10 mouse cellular contexts compared by ENCODE assay signal in genomic region chr7:75134710-75135617, GRCm38 (mm10).
DNase-seq lines count a peak whose midpoint lies in the region; ATAC-seq lines count a peak whose summit lies in the region.
"Had no signal": no experiment of that assay in that cellular context is flagged by ENCODE, and none has a peak within 500 bp of the region (broad histone marks: within the 10 kb centered on the region; RNA-seq: fewer than 3 reads in every experiment).

No protein-coding gene starts in this region.

- 26% methylated on average over 15 of the region's 15 CpGs for WGBS in heart, embryonic 11.5 days (ENCODE audit: insufficient replicate concordance)

- 0 out of 2 replicates have a peak, but pooled peaks cover 4% of the 10 kb centered on the region for H3K4me1 ChIP-seq in heart, embryonic 11.5 days (ENCODE audit: control insufficient read depth, insufficient read depth, low read length)
- H3K4me1 ChIP-seq: stomach, embryonic 15.5 days had no signal

- H3K9ac ChIP-seq in heart, embryonic 11.5 days (ENCODE audit: low read depth, low read length): no peak overlapping the region
- H3K9ac ChIP-seq: stomach, embryonic 15.5 days had no signal

- H3K36me3 ChIP-seq in heart, embryonic 11.5 days (ENCODE audit: control insufficient read depth, insufficient read depth, low read length): no peaks in the 10 kb centered on the region
- H3K36me3 ChIP-seq in splenic B cell, adult 2 months (ENCODE audit: control insufficient read depth, insufficient read depth, low read length, poor library complexity, severe bottlenecking): no peaks in the 10 kb centered on the region
- H3K36me3 ChIP-seq: G1E; stomach, embryonic 15.5 days had no signal

- H3K4me2 ChIP-seq in heart, embryonic 11.5 days: no peak overlapping the region
- H3K4me2 ChIP-seq: stomach, embryonic 15.5 days had no signal

- H3K4me3 ChIP-seq in heart, embryonic 11.5 days (ENCODE audit: low read depth, low read length): no peak overlapping the region
- H3K4me3 ChIP-seq: stomach, embryonic 15.5 days had no signal

- H3K9me3 ChIP-seq in heart, embryonic 11.5 days (replicated peaks; ENCODE audit: control insufficient read depth, low read length): no peaks in the 10 kb centered on the region
- H3K9me3 ChIP-seq: G1E; stomach, embryonic 15.5 days had no signal

- DNase-seq in heart, adult 11 months: peak; percentile 75
- DNase-seq in 416B (ENCODE audit: low read depth): peak; percentile 74
- DNase-seq in adrenal gland, postnatal 14 days: peak; percentile 65
- peak; percentile 69 for DNase-seq in embryo, embryonic 9.5 days (ENCODE audit: extremely low spot score)
- peak; percentile 83 for DNase-seq in induced T-regulatory cell, adult 2 months (ENCODE audit: low read depth)
- peak; percentile 78 for DNase-seq in mesoderm, embryonic 11.5 days (ENCODE audit: low read depth, low spot score)
- DNase-seq in splenic B cell, adult 2 months (ENCODE audit: low read depth, low spot score): peak; percentile 75

- no peak overlapping the region for H3K27ac ChIP-seq in heart, embryonic 11.5 days (ENCODE audit: low read depth, low read length)
- H3K27ac ChIP-seq: stomach, embryonic 15.5 days had no signal

- no peaks in the 10 kb centered on the region for H3K27me3 ChIP-seq in heart, embryonic 11.5 days (ENCODE audit: control insufficient read depth, insufficient read depth, low read length)
- no peaks in the 10 kb centered on the region for H3K27me3 ChIP-seq in splenic B cell, adult 2 months (ENCODE audit: control insufficient read depth, insufficient read depth, low read length, poor library complexity, severe bottlenecking)
- H3K27me3 ChIP-seq: stomach, embryonic 15.5 days had no signal

- ATAC-seq in heart, embryonic 11.5 days (replicated peaks; ENCODE audit: insufficient number of reproducible peaks, low FRiP score, low TSS enrichment): no peak
